Mouse (Mus musculus) right cerebral cortex, postnatal 36 days (tissue): ENCODE results near the gene Lig4.

Source experiments
- DNase-seq, 2 experiments: peaks; one replicate each; pipeline ENCODE4 v3.0.0; 2022; ENCODE audit warnings: low spot score in 2 of 2, mixed read lengths in 1 of 2

Lig4 gene

GRCm38 (mm10) chr8:9929746-9930445, 47.6 kb downstream of the Lig4 start:
- peak; percentile 72 to 79 for DNase-seq
